Mouse (Mus musculus) heart, embryonic 14.5 days (tissue): ENCODE results near the gene Prr14. TPM values are rescaled to one million over a fixed set of nuclear protein-coding genes. Genes with fewer than 3 reads are reported as not detected.

Source experiments
- microRNA-seq: library from miRNA; unstranded; fragments of <30 nt; microRNA quantifications from one replicate; pipeline ENCODE4, GENCODE M21; 2016
- polyA plus RNA-seq: library from polyadenylated mRNA; unstranded; fragments of >200 nt; fragmentation: Nextera tagmentation; extraction: Ambion mirVana; gene quantifications from 2 replicates; pipeline ENCODE4 v1.2.1, GENCODE M21; 2014

Prr14 gene
- polyA plus RNA-seq, 1 experiment from 2014 or later: 37.5 TPM

Small RNA genes within 50 kb of the gene (microRNA-seq; reads per million reads assigned to microRNA genes)
- gene Gm47278 (not detected), gene Mir7060 (not detected)

Other genes with a start within 250 kb of the Prr14 start
- gene Zfp553, start 226.6 kb upstream of the Prr14 start, polyA plus RNA-seq: 9.9 and 11.4 TPM in 2 replicates
- 22.2 and 25.3 TPM in 2 replicates for gene Sept1, start 226.5 kb upstream of the Prr14 start, polyA plus RNA-seq
- gene Zfp771, start 215.3 kb upstream of the Prr14 start, polyA plus RNA-seq: 26.8 and 31.4 TPM in 2 replicates
- gene Dctpp1, start 198.9 kb upstream of the Prr14 start, polyA plus RNA-seq: 168 and 172 TPM in 2 replicates
- gene Sephs2, start 185.6 kb upstream of the Prr14 start, polyA plus RNA-seq: 69.5 and 74.6 TPM in 2 replicates
- gene Itgal, start 163.4 kb upstream of the Prr14 start, polyA plus RNA-seq: 1.2 and 1.5 TPM in 2 replicates
- gene Zfp768, start 114.0 kb upstream of the Prr14 start, polyA plus RNA-seq: 5.6 TPM in 2 replicates
- 4.7 TPM in 2 replicates for gene Zfp747, start 83.6 kb upstream of the Prr14 start, polyA plus RNA-seq
- 4.5 and 4.6 TPM in 2 replicates for gene 9130019O22Rik, start 72.4 kb upstream of the Prr14 start, polyA plus RNA-seq
- gene E430018J23Rik, start 66.0 kb upstream of the Prr14 start, polyA plus RNA-seq: 3.8 and 4.6 TPM in 2 replicates
- gene Zfp764, start 52.8 kb upstream of the Prr14 start, polyA plus RNA-seq: 5.8 and 6.4 TPM in 2 replicates
- gene Zfp688, start 37.5 kb upstream of the Prr14 start, polyA plus RNA-seq: 16.4 and 18.4 TPM in 2 replicates
- gene Zfp689, start 10.5 kb upstream of the Prr14 start, polyA plus RNA-seq: 4.0 and 4.9 TPM in 2 replicates
- 9.9 and 10.4 TPM in 2 replicates for gene Fbrs, start 19.6 kb downstream of the Prr14 start, polyA plus RNA-seq
- 40.1 and 40.4 TPM in 2 replicates for gene Srcap, start 52.4 kb downstream of the Prr14 start, polyA plus RNA-seq
- gene Gm42715, start 60.0 kb downstream of the Prr14 start, polyA plus RNA-seq: 10.3 and 11.3 TPM in 2 replicates
- gene Tmem265, start 101.8 kb downstream of the Prr14 start, polyA plus RNA-seq: 1.9 and 2.1 TPM in 2 replicates
- gene Phkg2, start 113.7 kb downstream of the Prr14 start, polyA plus RNA-seq: 34.3 and 38.7 TPM in 2 replicates
- gene Ccdc189, start 129.0 kb downstream of the Prr14 start, polyA plus RNA-seq: 10.1 and 12.7 TPM in 2 replicates
- gene Rnf40, start 129.2 kb downstream of the Prr14 start, polyA plus RNA-seq: 24.1 and 25.8 TPM in 2 replicates
- 10.7 and 12.3 TPM in 2 replicates for gene Zfp629, start 156.2 kb downstream of the Prr14 start, polyA plus RNA-seq
- gene Bcl7c, start 249.3 kb downstream of the Prr14 start, polyA plus RNA-seq: 30.6 and 41.1 TPM in 2 replicates